Mouse (Mus musculus) MEL (cell line): ENCODE results near the gene Efna5. TPM values are rescaled to one million over a fixed set of nuclear protein-coding genes. Genes with fewer than 3 reads are reported as not detected.

Experiments
- DNase-seq: peaks from one replicate; pipeline ENCODE4 v3.0.0; 2011; ENCODE audit warnings: low read depth, low spot score
- H3K27ac ChIP-seq: 2 replicates; pipeline ENCODE4 v1.5.1; 2012; ENCODE audit warnings: low read depth, mild to moderate bottlenecking, control low read depth, low read length, moderate library complexity; ENCODE audit not compliant: control insufficient read depth
- H3K27me3 ChIP-seq, 2 experiments: fragments of 150-350 bp in 1 of 2; sonication (generic) in 1 of 2; 2 replicates each; pipeline ENCODE4 v1.6.1; 2012; ENCODE audit warnings: low read length in 2 of 2, mild to moderate bottlenecking in 2 of 2, improper control_type of control experiment in 1 of 2, moderate library complexity in 1 of 2; ENCODE audit not compliant: insufficient read depth in 2 of 2, control insufficient read depth in 1 of 2
- H3K36me3 ChIP-seq, 2 experiments: 2 replicates each; pipeline ENCODE4 v1.6.1; 2012 to 2014; ENCODE audit warnings: low read length in 2 of 2, improper control_type of control experiment in 1 of 2, inconsistent platforms in 1 of 2, mild to moderate bottlenecking in 1 of 2; ENCODE audit not compliant: insufficient read depth in 2 of 2, control insufficient read depth in 1 of 2
- H3K4me1 ChIP-seq, 2 experiments: fragments of 150-350 bp in 1 of 2; sonication (generic) in 1 of 2; 2 replicates each; pipeline ENCODE4 v1.6.1; 2012; ENCODE audit warnings: low read length in 2 of 2, improper control_type of control experiment in 1 of 2, mild to moderate bottlenecking in 1 of 2; ENCODE audit not compliant: insufficient read depth in 2 of 2, control insufficient read depth in 1 of 2
- H3K4me3 ChIP-seq, 2 experiments: fragments of 150-350 bp in 1 of 2; sonication (generic) in 1 of 2; 2 replicates each; pipeline ENCODE4 v1.5.1; 2012; ENCODE audit warnings: low read depth in 2 of 2, low read length in 2 of 2, mild to moderate bottlenecking in 2 of 2, moderate library complexity in 2 of 2, control low read depth in 1 of 2, improper control_type of control experiment in 1 of 2; ENCODE audit not compliant: control insufficient read depth in 1 of 2, insufficient read depth in 1 of 2
- H3K79me2 ChIP-seq: 2 replicates; pipeline ENCODE4 v1.6.1; 2012; ENCODE audit warnings: mild to moderate bottlenecking, low read length, moderate library complexity; ENCODE audit not compliant: control insufficient read depth, poor library complexity, insufficient read depth
- H3K9ac ChIP-seq: 2 replicates; pipeline ENCODE4 v1.6.1; 2012; ENCODE audit warnings: low read depth, mild to moderate bottlenecking, control low read depth, low read length, moderate library complexity; ENCODE audit not compliant: control insufficient read depth, poor library complexity, severe bottlenecking
- H3K9me3 ChIP-seq: fragments of 150-350 bp; sonication (generic); replicated peaks from 2 replicates; pipeline ENCODE4 v1.6.1; 2012; ENCODE audit warnings: mild to moderate bottlenecking, low read length, improper control_type of control experiment, moderate library complexity; ENCODE audit not compliant: insufficient read depth
- BHLHE40 ChIP-seq: IDR thresholded peaks from 2 replicates; pipeline ENCODE4 v1.6.1; 2012; ENCODE audit warnings: low read depth, mild to moderate bottlenecking, inconsistent platforms, low read length, improper control_type of control experiment, borderline replicate concordance
- CHD1 ChIP-seq: IDR thresholded peaks from 2 replicates; pipeline ENCODE4 v1.6.1; 2012; ENCODE audit warnings: low read depth, mild to moderate bottlenecking, inconsistent platforms, low read length, improper control_type of control experiment
- CHD2 ChIP-seq: IDR thresholded peaks from 2 replicates; pipeline ENCODE4 v1.6.1; 2011; ENCODE audit warnings: low read length, improper control_type of control experiment
- E2F4 ChIP-seq: IDR thresholded peaks from 2 replicates; pipeline ENCODE4 v1.6.1; 2011; ENCODE audit warnings: low read depth, low read length, improper control_type of control experiment, borderline replicate concordance
- EP300 ChIP-seq, 2 experiments: IDR thresholded peaks; 2 replicates each; pipeline ENCODE4 v1.6.1; 2011; ENCODE audit warnings: improper control_type of control experiment in 2 of 2, low read length in 2 of 2, low read depth in 1 of 2, mild to moderate bottlenecking in 1 of 2
- GABPA ChIP-seq: IDR thresholded peaks from 2 replicates; pipeline ENCODE4 v1.6.1; 2012; ENCODE audit warnings: low read depth, mild to moderate bottlenecking, inconsistent platforms, low read length, improper control_type of control experiment, moderate library complexity
- KAT2A ChIP-seq: conservative IDR thresholded peaks from 2 replicates; pipeline ENCODE4 v1.6.1; 2012; ENCODE audit warnings: low read depth, low read length, improper control_type of control experiment, inconsistent platforms
- MAFK ChIP-seq: IDR thresholded peaks from 2 replicates; pipeline ENCODE4 v1.6.1; 2011; ENCODE audit warnings: low read depth, mild to moderate bottlenecking, low read length, improper control_type of control experiment, borderline replicate concordance
- MAX ChIP-seq: IDR thresholded peaks from 2 replicates; pipeline ENCODE4 v1.6.1; 2011; ENCODE audit warnings: low read length, improper control_type of control experiment
- MEF2A ChIP-seq: IDR thresholded peaks from 2 replicates; pipeline ENCODE4 v1.6.1; 2014; ENCODE audit warnings: low read depth, mild to moderate bottlenecking, inconsistent platforms, low read length, improper control_type of control experiment; ENCODE audit not compliant: poor library complexity, insufficient replicate concordance, severe bottlenecking; ENCODE audit errors: extremely low read depth
- MYC ChIP-seq: IDR thresholded peaks from 2 replicates; pipeline ENCODE4 v1.6.1; 2011; ENCODE audit warnings: low read depth, mild to moderate bottlenecking, low read length, improper control_type of control experiment, moderate library complexity
- NELFE ChIP-seq: IDR thresholded peaks from 2 replicates; pipeline ENCODE4 v1.6.1; 2011; ENCODE audit warnings: low read depth, low read length, improper control_type of control experiment
- RAD21 ChIP-seq: IDR thresholded peaks from 2 replicates; pipeline ENCODE4 v1.6.1; 2011; ENCODE audit warnings: mild to moderate bottlenecking, low read depth, low read length, improper control_type of control experiment
- RCOR1 ChIP-seq: IDR thresholded peaks from 2 replicates; pipeline ENCODE4 v1.6.1; 2012; ENCODE audit warnings: low read depth, mild to moderate bottlenecking, inconsistent platforms, low read length, improper control_type of control experiment
- SMC3 ChIP-seq: IDR thresholded peaks from 2 replicates; pipeline ENCODE4 v1.6.1; 2011; ENCODE audit warnings: low read depth, low read length, improper control_type of control experiment
- TAL1 ChIP-seq: IDR thresholded peaks from 2 replicates; pipeline ENCODE4 v1.6.1; 2012; ENCODE audit warnings: mild to moderate bottlenecking, inconsistent platforms, low read length, moderate library complexity, mixed read lengths
- TCF12 ChIP-seq: IDR thresholded peaks from 2 replicates; pipeline ENCODE4 v1.6.1; 2014; ENCODE audit warnings: low read depth, mild to moderate bottlenecking, inconsistent platforms, low read length, improper control_type of control experiment, moderate library complexity
- USF1 ChIP-seq: IDR thresholded peaks from 2 replicates; pipeline ENCODE4 v1.6.1; 2014; ENCODE audit warnings: low read depth, mild to moderate bottlenecking, inconsistent platforms, low read length, improper control_type of control experiment, moderate library complexity
- USF2 ChIP-seq, 2 experiments: IDR thresholded peaks; 2 replicates each; pipeline ENCODE4 v1.6.1; 2011 to 2012; ENCODE audit warnings: improper control_type of control experiment in 2 of 2, low read length in 2 of 2, borderline replicate concordance in 1 of 2, inconsistent platforms in 1 of 2, low read depth in 1 of 2, mild to moderate bottlenecking in 1 of 2; ENCODE audit not compliant: insufficient read depth in 1 of 2
- ZC3H11A ChIP-seq: IDR thresholded peaks from 2 replicates; pipeline ENCODE4 v1.6.1; 2012; ENCODE audit warnings: low read depth, mild to moderate bottlenecking, inconsistent platforms, low read length, improper control_type of control experiment
- ZMIZ1 ChIP-seq: IDR thresholded peaks from 2 replicates; pipeline ENCODE4 v1.6.1; 2012; ENCODE audit warnings: low read depth, mild to moderate bottlenecking, inconsistent platforms, low read length, improper control_type of control experiment, moderate library complexity
- polyA plus RNA-seq, 2 experiments: library from polyadenylated mRNA; stranded (reverse) in 1 of 2; unstranded in 1 of 2; fragments of >175 nt in 1 of 2; fragments of >200 nt in 1 of 2; gene quantifications; 2 replicates each; pipeline versions ENCODE4 v1.2.1 to v1.2.4; 2012; ENCODE audit warnings: low replicate concordance in 2 of 2, low read depth in 1 of 2; ENCODE audit not compliant: insufficient read length in 2 of 2, insufficient read depth in 1 of 2, missing spikeins in 1 of 2
- total RNA-seq: library from RNA; depleted of rRNA; stranded (reverse); fragments of 300-350 nt; gene quantifications from 2 replicates; pipeline ENCODE4 v1.2.3, GENCODE M21; 2012

Gene Efna5
- total and polyA plus RNA-seq, 3 experiments: not detected

DNA sequence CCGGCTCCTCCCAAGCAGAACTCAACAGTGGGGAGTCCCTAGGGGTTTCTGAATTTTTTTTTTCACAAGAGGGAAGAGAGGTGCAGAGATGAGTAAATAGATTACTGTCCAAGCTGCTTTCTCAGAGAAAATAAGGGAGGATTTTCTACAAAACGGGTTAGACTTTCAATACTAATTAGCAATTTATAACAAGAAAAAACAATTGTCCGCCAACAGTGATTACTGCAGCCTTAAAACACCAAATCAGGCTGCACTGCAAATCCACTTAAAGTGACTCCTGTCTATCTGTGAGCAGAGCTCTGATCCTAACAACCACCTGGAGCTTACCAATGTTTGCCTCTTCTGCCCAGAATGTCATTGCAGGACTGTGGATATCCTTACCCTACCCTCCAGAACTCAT is 18.1 kb downstream of the Efna5 start:
- no peak overlapping the region for H3K27ac ChIP-seq
- H3K36me3 ChIP-seq: no peaks in the 10 kb centered on the region
- no peak for DNase-seq
- TF ChIP-seq ZMIZ1 (no peak), MYC (no peak), KAT2A (no peak), USF1 (no peak), MAFK (no peak), MAX (no peak), CHD1 (no peak)
- H3K9me3 ChIP-seq: no peaks in the 10 kb centered on the region
- no peaks in the 10 kb centered on the region for H3K27me3 ChIP-seq
- no peaks in the 10 kb centered on the region for H3K79me2 ChIP-seq
- no peak overlapping the region for H3K4me3 ChIP-seq
- H3K4me1 ChIP-seq: no peaks in the 10 kb centered on the region
- no peak overlapping the region for H3K9ac ChIP-seq

DNA sequence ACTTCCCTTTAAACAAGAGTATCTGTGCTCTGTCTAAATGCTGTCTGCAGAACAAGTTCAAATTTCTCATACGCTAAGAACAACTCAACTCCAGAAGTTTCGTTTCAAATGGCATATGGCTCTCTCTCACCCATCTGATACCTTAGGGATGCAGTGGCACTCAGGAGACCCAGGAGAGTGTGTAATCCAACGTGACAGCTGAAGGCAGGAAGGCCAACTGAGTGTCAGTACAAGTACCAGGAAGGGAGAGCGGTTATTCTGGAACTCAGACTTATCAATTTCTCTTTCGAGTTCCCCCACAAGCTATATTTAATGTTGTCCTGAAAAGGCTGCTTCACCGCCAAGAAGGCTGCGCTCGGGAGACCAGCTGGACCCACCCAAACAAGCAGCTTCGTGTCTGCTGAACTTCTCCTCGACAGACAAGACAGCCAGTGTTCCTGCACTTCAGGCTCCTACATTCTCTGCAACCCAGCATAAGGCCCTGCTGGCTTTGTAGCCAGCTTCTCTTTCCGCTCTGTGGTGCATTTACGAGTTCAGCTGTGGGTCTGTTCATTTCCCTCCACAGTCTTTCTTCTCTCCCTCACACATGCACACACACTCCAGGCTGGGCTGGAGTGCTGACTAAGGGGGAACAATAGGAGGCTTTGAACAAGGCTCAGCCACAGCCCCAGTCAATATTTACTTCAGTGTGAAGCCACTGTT is 18.7 kb downstream of the Efna5 start:
- H3K4me1 ChIP-seq: no peaks in the 10 kb centered on the region
- no peak for TF ChIP-seq USF1
- no peak for TF ChIP-seq RAD21
- TF ChIP-seq TCF12: no peak
- TF ChIP-seq CHD2: no peak
- TF ChIP-seq MEF2A: no peak
- no peak for TF ChIP-seq ZC3H11A
- no peak for TF ChIP-seq USF2 (IDR thresholded peaks at IDR 0.05; ENCODE audit: borderline replicate concordance in 1 of 2, insufficient read depth in 1 of 2, low read depth in 1 of 2, low read length in 2 of 2)
- H3K27ac ChIP-seq: no peak overlapping the region
- H3K9ac ChIP-seq: no peak overlapping the region
- no peaks in the 10 kb centered on the region for H3K79me2 ChIP-seq
- H3K36me3 ChIP-seq: no peaks in the 10 kb centered on the region
- no peak overlapping the region for H3K4me3 ChIP-seq
- no peaks in the 10 kb centered on the region for H3K9me3 ChIP-seq
- DNase-seq: no peak
- H3K27me3 ChIP-seq: no peaks in the 10 kb centered on the region

DNA sequence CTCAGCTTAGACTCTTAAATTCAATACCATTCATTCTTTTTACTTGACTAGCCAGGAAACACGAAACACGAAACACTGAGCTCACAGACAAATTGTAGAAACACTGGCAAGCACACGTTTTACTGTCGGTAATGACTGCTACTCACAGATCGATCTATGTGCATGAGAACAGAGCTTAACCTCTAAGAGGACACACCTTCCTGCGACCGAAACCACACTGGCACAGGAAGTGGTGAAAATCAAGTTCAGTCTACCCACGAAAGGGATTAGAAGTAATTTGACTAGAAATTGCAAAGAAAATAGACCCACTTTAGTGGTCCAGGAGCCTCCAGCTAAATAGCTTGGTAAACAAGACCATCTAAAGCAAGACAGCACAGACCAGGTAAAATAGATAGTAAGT is 23.8 kb downstream of the Efna5 start:
- Histone ChIP-seq H3K4me1 (no peaks in the 10 kb centered on the region), H3K9me3 (no peaks in the 10 kb centered on the region), H3K36me3 (no peaks in the 10 kb centered on the region), H3K27ac (no peak overlapping the region), H3K4me3 (no peak overlapping the region), H3K79me2 (no peaks in the 10 kb centered on the region), H3K9ac (no peak overlapping the region), H3K27me3 (no peaks in the 10 kb centered on the region)
- no peak for DNase-seq
- TF ChIP-seq RCOR1 (no peak), GABPA (no peak), E2F4 (no peak), ZMIZ1 (no peak), USF1 (no peak), SMC3 (no peak), CHD2 (no peak), EP300 (IDR thresholded peaks at IDR 0.05; ENCODE audit: low read depth in 1 of 2, low read length in 2 of 2) (no peak), MAFK (no peak), BHLHE40 (no peak), TAL1 (no peak), NELFE (no peak), KAT2A (no peak)
- TF ChIP-seq, all 39 proteins: peak for 0
